Mouse (Mus musculus) cerebellum, postnatal 14 days (tissue): ENCODE results near the gene Cep131.

Source experiments
- DNase-seq, 2 experiments: peaks; one replicate each; pipeline ENCODE4 v3.0.0; 2021; ENCODE audit warnings: mixed read lengths in 2 of 2

The Cep131 gene

DNA sequence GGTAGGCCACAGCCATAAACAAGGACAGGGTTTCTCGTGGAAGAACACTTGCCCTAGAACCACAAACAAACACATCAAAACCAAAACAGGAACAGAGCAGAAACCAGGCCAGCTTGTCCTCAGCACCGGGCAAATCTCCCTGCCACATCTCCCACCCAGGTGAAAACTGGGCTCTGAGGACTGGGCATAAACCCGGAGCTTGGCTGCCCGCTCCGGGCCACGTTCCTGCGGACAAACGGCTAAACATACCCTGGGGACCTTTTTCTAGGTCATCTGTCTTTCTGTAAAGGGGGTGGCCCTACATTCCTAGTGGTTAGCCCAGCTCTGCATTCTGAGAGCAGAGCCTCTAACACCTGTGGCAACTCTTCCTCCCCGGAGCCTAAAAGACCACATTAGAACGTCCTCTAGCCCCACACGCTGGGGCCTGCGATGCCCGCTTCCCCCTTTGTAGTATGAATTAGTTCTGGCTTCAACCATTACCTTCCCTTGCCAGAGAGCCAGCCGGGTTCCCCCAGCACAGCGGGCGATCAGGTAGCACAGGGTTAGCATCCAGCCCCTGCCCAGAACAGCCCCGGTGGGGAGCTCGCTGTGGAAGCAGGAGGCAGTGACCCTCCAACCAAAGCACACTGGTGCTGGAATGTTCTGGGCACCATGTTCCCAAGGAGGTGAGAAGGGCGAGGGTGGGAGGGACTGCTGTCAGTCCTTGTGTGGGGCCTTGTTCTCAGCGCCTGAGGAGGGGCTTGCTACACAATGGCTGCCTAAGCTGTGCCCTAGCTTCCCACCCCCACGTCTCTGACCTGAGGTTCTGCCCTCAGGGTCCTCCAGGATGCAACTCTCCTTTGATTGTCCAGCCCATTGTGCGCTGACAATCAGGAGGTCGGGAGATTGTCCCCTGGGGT lies 66.8 kb downstream of the Cep131 start:
- no peak for DNase-seq

DNA sequence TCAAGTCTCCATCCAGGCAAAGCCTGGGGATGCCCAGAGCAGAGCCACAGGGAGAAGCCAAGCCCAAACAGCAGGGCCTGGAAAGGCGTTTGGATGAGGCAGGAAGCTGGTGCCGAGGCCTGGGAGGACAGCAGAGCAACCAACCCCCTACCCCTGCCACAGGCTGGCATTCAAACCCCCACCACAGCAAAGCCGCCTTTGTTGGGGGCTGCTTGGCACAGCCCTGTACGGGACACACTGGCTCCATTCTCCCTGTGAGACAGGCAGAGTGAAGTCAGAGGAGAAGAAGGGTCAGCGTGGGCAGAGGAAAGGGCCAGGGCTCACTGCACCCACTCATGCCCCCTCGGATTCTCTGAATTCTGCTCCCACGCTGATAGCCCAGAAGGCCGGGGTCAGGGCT lies 69.6 kb downstream of the Cep131 start:
- DNase-seq, result no peak

DNA sequence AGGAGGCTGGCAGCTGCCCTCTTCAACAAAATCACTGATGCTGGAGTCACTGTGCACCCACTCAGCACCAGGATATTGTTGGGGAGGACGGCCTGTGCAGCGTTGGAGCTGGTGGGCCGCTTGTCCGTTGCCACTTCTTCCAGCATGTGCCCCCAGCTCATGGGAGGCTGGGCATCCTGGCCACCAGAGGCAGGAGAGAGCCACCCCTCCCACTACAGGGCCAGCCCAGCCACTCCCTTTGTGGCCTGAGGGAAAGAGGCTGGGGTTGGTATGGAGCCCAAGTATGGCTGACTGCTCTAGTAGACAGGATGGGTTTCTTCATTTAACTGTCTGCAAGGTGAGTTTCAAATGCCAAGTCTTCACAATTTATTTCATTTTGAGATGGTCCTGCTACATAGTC lies 71.9 kb downstream of the Cep131 start:
- DNase-seq, result no peak
